Mouse (Mus musculus): ENCODE data around the gene Slc16a11. TPM values are rescaled to one million over a fixed set of nuclear protein-coding genes. Genes with fewer than 3 reads are reported as not detected.
A peak's percentile ranks its signal among the peaks of the same experiment; 100 is the strongest.

Slc16a11 gene
- total and polyA plus RNA-seq, 2 experiments from 2014 or later, result 15.2 to 28.2 TPM

- ATAC-seq (ENCODE audit: low FRiP score), result no peak
- no peak for TF ChIP-seq CTCF (IDR thresholded peaks at IDR 0.05)
- no peak for DNase-seq (ENCODE audit: low spot score)
- 91% methylated on average over 15 of the region's 15 CpGs for WGBS
- H3K36me3 ChIP-seq (ENCODE audit: insufficient read depth, low read length), result 0 out of 2 replicates have a peak, but pooled peaks cover 8% of the 10 kb centered on the region
- H3K4me1 ChIP-seq (ENCODE audit: insufficient read depth, low read length), result peaks cover 20% of the 10 kb centered on the region
- peak overlapping the region; percentile 90 for H3K4me2 ChIP-seq (ENCODE audit: low read depth, low read length, poor library complexity, severe bottlenecking)
- H3K9me3 ChIP-seq (ENCODE audit: low read length), result no peaks in the 10 kb centered on the region
- peak overlapping the region; percentile 2; the same call in 1 of the 2 replicates for H3K4me3 ChIP-seq (ENCODE audit: low read depth, low read length)
- H3K27ac ChIP-seq (ENCODE audit: low read depth, low read length), result no peak overlapping the region
- H3K9ac ChIP-seq (replicated peaks; ENCODE audit: low read length, poor library complexity, severe bottlenecking), result peak overlapping the region; percentile 24; the same call in 1 of the 2 replicates
- H3K27me3 ChIP-seq (ENCODE audit: insufficient read depth, low read length), result peaks cover 10% of the 10 kb centered on the region; the same call in 1 of the 2 replicates
Observed at GRCm38 (mm10) chr11:70218741-70219470, 6.4 kb downstream of the Slc16a11 start.

- no peak for TF ChIP-seq CTCF (IDR thresholded peaks at IDR 0.05)
Observed at GRCm38 (mm10) chr11:70219873-70220272, 7.3 kb downstream of the Slc16a11 start.

GRCm38 (mm10) chr11:70220323-70220722, 7.8 kb downstream of the Slc16a11 start:
- Histone ChIP-seq H3K9ac (replicated peaks; ENCODE audit: low read length, poor library complexity, severe bottlenecking) (peak overlapping the region; percentile 75), H3K4me2 (ENCODE audit: low read depth, low read length, poor library complexity, severe bottlenecking) (peak overlapping the region; percentile 90), H3K27me3 (ENCODE audit: insufficient read depth, low read length) (peaks cover 10% of the 10 kb centered on the region; the same call in 1 of the 2 replicates), H3K4me1 (ENCODE audit: insufficient read depth, low read length) (peaks cover 13% of the 10 kb centered on the region; the same call in 1 of the 2 replicates), H3K27ac (ENCODE audit: low read depth, low read length) (peak overlapping the region; percentile 87), H3K9me3 (ENCODE audit: low read length) (no peaks in the 10 kb centered on the region), H3K4me3 (ENCODE audit: low read depth, low read length) (peak overlapping the region; percentile 53), H3K36me3 (ENCODE audit: insufficient read depth, low read length) (0 out of 2 replicates have a peak, but pooled peaks cover 8% of the 10 kb centered on the region)
- no peak for ATAC-seq (ENCODE audit: low FRiP score)
- WGBS, result 2% methylated on average over 24 of the region's 24 CpGs
- no peak; the same call in 1 of the 2 replicates for TF ChIP-seq CTCF (IDR thresholded peaks at IDR 0.05)
- no peak for DNase-seq (ENCODE audit: low spot score)

More at GRCm38 (mm10) chr11:70219873-70220272, 7.3 kb downstream of the Slc16a11 start:
- Histone ChIP-seq H3K4me1 (ENCODE audit: insufficient read depth, low read length) (peaks cover 13% of the 10 kb centered on the region; the same call in 1 of the 2 replicates), H3K9ac (replicated peaks; ENCODE audit: low read length, poor library complexity, severe bottlenecking) (peak overlapping the region; percentile 75), H3K27me3 (ENCODE audit: insufficient read depth, low read length) (peaks cover 10% of the 10 kb centered on the region; the same call in 1 of the 2 replicates), H3K36me3 (ENCODE audit: insufficient read depth, low read length) (0 out of 2 replicates have a peak, but pooled peaks cover 8% of the 10 kb centered on the region), H3K27ac (ENCODE audit: low read depth, low read length) (peak overlapping the region; percentile 87), H3K9me3 (ENCODE audit: low read length) (no peaks in the 10 kb centered on the region), H3K4me2 (ENCODE audit: low read depth, low read length, poor library complexity, severe bottlenecking) (peak overlapping the region; percentile 90), H3K4me3 (ENCODE audit: low read depth, low read length) (peak overlapping the region; percentile 53)
- DNase-seq (ENCODE audit: low spot score) (no peak), ATAC-seq (ENCODE audit: low FRiP score) (no peak)
- WGBS, result 46% methylated on average over 7 of the region's 7 CpGs

GRCm38 (mm10) chr11:70220731-70221602, 8.4 kb downstream of the Slc16a11 start, which contains the start of gene Slc16a13:
Gene Slc16a13 (minus strand): TSS chr11:70221064.
- Histone ChIP-seq H3K36me3 (ENCODE audit: insufficient read depth, low read length) (0 out of 2 replicates have a peak, but pooled peaks cover 8% of the 10 kb centered on the region), H3K27ac (ENCODE audit: low read depth, low read length) (peak within 1 kb of the TSS; percentile 87), H3K9me3 (ENCODE audit: low read length) (no peaks in the 10 kb centered on the region), H3K4me2 (ENCODE audit: low read depth, low read length, poor library complexity, severe bottlenecking) (peak within 1 kb of the TSS; percentile 90), H3K4me3 (ENCODE audit: low read depth, low read length) (peak within 1 kb of the TSS; percentile 53), H3K9ac (replicated peaks; ENCODE audit: low read length, poor library complexity, severe bottlenecking) (peak within 1 kb of the TSS; percentile 75), H3K27me3 (ENCODE audit: insufficient read depth, low read length) (peaks cover 4% of the 10 kb centered on the region; the same call in 1 of the 2 replicates), H3K4me1 (ENCODE audit: insufficient read depth, low read length) (peaks cover 13% of the 10 kb centered on the region; the same call in 1 of the 2 replicates)
- ATAC-seq (ENCODE audit: low FRiP score), result peak; percentile 94
- TF ChIP-seq CTCF (IDR thresholded peaks at IDR 0.05), result 0 out of 2 replicates have a peak, but pooled peaks have one; percentile 5
- DNase-seq (ENCODE audit: low spot score), result peak; percentile 99
- under 1% methylated on average over 28 of the region's 28 CpGs for WGBS

GRCm38 (mm10) chr11:70221603-70222500, 9.3 kb downstream of the Slc16a11 start:
- DNase-seq (ENCODE audit: low spot score) (no peak), ATAC-seq (ENCODE audit: low FRiP score) (no peak)
- Histone ChIP-seq H3K36me3 (ENCODE audit: insufficient read depth, low read length) (0 out of 2 replicates have a peak, but pooled peaks cover 8% of the 10 kb centered on the region), H3K4me3 (ENCODE audit: low read depth, low read length) (peak overlapping the region; percentile 53), H3K4me2 (ENCODE audit: low read depth, low read length, poor library complexity, severe bottlenecking) (peak overlapping the region; percentile 90), H3K9ac (replicated peaks; ENCODE audit: low read length, poor library complexity, severe bottlenecking) (peak overlapping the region; percentile 64), H3K27ac (ENCODE audit: low read depth, low read length) (peak overlapping the region; percentile 87), H3K27me3 (ENCODE audit: insufficient read depth, low read length) (no peaks in the 10 kb centered on the region), H3K9me3 (ENCODE audit: low read length) (no peaks in the 10 kb centered on the region), H3K4me1 (ENCODE audit: insufficient read depth, low read length) (peaks cover 13% of the 10 kb centered on the region; the same call in 1 of the 2 replicates)
- WGBS, result 9% methylated on average over 14 of the region's 14 CpGs
- TF ChIP-seq CTCF (IDR thresholded peaks at IDR 0.05), result no peak

Data from midbrain, postnatal 0 days (tissue).